Mouse (Mus musculus) layer of hippocampus, adult 9-10 months (tissue): ENCODE data around the gene Cfap65.

ENCODE experiments used
- DNase-seq: peaks from one replicate; pipeline ENCODE4 v3.0.0; 2022; ENCODE audit warnings: low spot score

Cfap65 gene

DNA sequence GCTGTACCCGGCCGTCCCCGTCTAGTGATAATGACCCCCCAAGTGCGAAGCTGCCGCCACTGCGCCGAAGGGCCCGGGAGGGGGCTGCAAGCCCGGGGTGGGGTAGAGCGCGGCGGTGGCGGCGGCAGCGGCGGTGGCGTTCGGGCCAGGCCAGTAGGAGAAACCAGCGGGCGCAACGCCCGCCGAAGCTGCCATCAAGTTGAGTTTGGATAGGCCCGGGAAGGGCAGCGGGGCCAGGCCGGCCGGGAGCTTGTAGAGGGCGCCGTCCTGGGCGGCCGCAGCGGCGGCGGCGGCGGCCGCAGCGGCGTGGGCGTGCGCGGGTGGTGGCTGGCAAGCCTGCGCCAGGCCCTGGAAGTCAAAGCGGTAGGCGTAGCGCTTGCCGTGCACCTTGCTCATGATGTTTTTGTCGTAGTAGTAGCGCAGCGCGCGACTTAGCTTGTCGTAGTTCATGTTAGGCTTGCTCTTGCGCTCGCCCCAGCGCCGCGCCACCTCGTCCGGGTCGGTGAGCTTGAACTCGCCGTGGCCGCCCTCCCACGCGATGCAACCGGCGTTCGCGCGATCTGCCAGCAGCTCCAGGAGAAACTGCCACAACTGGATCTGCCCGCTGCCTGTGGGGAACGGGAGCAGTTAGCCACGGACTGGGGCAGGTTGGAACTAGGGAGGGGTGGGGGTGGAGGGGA, 53.2 kb downstream of the Cfap65 start:
- DNase-seq: no peak

DNA sequence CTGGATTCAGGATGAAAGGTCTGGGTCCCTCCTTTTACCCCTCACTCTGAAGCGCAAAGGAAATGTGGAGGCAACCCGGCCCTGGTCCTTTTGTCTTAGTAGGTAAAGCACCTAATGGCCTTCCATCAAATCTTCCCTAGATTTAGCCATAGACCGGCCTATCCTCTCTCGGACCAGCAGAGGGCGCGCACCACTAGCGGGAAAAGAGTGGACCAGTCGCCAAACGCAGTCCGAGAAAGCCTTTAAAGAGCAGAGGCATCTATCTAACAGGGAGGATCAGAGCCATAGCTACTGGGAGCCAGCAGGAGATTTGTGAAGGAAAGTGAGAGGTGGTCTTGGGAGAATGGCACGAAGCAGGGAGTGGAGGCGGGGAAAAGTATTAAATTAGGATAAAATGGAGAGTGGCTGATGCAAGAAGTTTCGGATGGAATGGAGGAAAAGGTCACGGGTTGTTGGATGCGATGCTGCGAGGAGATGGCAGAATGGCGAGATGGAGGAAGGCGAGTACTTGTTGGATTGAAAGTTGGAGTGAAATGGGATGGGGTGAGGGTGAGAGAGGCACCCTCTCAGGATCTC, 54.5 kb downstream of the Cfap65 start:
- DNase-seq: no peak

DNA sequence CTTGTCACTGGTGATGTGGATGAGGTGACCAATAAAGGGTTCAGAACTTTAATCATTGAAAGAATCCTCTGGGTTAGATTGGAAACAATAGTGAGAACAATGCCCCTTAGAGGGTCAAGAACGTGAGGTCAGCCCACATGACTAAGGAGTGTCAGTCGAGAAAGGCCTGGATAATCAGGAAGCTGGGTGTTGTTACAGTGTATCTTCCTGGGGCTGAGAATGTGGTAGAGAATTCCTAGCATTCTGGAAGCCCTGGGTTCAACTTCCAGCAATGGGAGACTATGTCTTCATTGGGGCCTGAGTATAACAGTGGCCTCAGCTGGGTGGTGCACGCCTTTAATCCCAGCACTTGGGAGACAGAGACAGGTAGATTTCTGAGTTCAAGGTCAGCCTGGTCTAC, 58.2 kb downstream of the Cfap65 start:
- no peak for DNase-seq

DNA sequence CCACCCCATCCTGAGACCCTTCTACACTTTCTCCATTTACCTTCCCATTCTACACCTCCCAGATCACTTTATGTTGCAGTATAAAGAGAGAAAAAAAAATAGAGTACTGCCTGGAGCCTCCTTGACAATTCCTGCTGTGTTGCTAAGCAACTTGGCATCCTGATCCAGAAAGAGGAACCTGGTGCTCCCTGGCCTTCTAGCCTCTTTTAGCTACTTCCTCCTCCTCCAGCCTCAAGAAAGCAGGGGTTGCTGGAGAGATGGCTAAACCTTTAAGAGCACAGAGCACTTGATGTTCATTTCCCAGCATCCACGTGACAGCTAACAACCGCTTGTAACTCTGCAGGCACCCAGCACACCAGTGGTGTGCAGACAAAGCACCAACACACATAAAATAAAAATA, 63.2 kb downstream of the Cfap65 start:
- no peak for DNase-seq

DNA sequence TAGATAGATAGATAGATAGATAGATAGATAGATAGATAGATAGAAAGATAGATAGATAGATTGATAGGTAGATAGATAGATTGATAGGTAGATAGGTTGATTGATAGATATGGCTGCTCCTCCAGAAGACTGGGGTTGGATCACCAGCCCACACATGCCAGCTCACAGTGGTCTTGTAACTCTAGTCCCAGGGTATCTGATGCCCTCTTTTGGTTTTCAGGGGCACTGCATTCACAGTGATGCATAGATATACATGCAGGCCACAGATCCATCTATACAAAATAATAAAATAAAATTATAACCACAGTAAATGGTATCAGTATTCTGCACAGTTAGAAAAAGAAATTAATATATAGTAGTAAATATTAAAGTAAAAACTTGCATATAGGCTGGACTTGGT, 73.6 kb downstream of the Cfap65 start:
- DNase-seq: no peak

DNA sequence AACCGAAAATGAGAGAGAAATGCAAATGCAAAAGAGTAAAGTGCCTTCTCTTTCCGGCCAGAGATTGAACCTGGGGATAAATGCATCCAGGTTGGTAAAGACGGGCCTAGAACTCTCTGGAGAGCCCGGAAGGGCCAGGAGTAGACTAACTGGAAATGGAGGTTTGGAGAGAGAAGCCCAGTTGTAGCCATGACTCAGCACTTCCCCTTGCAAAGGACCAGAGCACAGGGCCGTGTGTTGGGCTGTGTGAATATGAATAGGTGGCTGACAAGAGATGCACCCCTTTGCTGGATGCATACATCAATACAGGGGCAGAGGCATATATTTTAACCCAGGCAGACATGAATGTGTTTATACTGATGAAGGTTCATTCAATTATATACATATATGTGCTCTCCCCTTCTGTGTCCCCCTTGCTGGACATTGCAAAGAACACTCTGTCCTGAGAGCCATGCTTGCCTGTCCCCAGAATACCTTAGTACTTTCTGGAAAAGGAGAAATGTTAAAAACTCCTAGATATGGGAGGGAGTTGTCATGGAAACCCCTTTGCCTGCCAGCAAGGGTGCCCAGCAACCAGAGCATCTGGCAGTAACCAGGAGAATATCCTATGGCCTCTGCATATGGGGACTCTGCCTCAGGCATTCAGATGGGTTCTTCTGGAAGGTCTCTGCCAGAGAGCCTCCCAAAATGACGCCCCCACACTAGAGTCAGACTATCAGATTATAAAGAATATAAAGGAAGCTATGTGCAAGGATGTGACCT, 76.0 kb downstream of the Cfap65 start:
- DNase-seq: no peak

DNA sequence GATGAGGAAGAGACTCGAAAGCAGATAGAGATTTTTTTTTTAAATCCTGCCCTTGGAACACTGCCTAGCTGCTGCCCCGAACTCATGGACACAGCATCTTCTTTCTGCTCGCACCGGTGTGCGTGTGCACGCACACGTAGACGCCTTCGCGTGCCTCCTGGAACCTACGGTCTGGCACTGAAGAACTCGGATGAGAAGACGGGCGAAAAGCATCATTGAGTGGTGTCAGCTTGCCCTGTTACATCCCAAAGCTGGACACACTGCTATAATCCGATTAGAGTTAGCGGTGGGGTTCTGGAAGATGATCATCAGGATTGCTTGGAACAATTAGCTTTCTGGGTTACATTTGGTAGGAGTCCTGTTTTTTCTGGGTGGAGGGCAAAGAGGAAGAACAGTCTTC, 76.6 kb downstream of the Cfap65 start:
- DNase-seq: no peak

DNA sequence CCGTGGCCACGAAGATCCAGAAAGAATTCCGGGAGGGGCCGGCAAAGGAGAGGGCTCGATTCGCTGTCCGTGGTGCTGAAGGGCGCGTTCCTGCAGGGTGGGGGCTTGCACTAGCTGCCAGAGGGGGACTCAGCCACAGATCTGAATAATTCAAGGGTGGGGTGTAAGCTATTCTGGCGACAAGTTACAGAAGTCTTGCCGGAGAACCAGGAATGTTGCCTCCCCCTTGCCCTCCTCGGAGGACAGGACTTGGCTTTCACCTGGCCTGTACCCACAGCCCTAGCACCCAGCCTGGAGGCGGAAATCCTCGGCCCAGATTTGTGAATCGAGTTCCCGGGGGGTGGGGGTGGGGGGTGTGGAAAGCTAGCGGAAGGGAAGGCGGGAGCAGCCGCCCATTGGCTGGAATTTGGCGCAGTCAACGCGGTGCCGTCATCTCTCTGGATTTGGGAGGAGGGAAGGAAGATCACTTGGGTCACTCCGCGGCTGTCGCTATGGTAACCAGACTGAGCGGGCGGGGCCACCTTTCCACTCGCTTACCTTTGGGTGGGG, 77.2 kb downstream of the Cfap65 start:
- no peak for DNase-seq

DNA sequence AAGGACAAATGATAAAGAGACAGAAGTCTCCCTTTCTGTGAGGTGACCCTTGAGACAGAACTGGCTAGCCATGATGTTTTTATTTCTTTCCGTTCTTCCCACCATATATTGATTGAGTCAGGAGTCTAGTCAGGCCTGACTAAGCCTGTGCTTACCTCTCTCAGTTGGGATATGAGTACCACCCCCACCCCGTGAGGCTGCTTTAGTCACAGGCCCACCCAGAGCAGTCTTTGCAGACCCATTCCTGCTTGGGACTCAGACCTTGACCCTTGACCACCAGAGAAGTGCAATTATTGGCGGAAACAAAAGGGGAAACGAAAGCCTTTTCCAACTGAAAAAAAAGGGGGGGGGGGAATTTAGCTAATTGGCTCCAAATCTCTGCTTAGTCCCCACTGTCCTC, 77.7 kb downstream of the Cfap65 start:
- DNase-seq: no peak

DNA sequence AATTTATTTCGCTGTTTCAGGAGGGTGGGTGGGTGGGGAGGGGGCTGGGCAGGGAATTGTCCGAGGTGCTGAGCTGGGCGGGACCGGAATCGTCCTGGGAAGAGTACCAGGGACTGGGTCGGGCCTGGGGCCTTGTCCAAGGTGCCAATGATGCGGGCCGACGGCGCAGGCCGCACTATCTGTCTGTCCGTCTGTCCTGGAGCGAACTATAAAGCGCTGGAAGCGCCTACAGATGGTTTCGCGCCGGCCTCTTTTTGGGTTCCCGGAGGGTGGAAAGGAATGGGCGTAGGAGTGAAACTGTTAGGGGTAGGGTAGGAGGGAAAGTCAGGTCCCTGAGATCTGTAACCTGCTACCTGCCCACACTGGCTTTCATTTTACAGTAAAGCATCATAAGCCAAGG, 78.2 kb downstream of the Cfap65 start:
- no peak for DNase-seq

DNA sequence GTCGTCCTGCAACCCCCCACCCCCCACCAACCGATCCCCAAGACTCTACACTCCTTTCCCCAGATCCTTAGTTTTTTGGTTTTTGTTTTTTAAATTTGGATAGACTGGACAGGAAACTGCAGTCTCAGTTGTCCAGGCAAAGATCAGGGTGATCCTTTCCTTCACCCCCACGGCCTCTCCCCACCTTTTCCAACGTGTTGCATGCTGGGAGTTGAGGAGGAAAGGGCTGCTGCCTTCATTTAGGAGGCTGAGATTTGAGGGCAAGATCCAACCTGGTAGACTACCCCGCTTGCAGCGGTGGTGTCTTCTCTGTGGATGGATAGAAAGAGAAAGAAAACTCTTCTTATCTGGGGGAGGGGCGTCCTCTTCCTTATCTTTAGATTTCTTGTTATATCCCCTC, 78.6 kb downstream of the Cfap65 start:
- no peak for DNase-seq

DNA sequence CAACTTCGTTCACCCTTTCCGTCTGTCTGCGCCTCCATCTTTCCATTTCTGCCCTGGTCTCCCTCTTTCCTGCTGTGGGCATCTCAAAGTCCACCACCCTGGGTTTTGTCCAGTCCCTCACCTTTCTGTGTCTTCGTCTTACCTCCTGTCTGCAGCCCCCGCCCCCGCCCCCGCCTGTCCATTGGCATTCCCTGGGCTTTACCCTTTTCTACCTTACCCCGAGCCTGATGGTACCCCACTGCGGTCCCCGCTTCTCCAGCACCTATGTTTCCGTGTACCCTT, 79.0 kb downstream of the Cfap65 start:
- DNase-seq: no peak

DNA sequence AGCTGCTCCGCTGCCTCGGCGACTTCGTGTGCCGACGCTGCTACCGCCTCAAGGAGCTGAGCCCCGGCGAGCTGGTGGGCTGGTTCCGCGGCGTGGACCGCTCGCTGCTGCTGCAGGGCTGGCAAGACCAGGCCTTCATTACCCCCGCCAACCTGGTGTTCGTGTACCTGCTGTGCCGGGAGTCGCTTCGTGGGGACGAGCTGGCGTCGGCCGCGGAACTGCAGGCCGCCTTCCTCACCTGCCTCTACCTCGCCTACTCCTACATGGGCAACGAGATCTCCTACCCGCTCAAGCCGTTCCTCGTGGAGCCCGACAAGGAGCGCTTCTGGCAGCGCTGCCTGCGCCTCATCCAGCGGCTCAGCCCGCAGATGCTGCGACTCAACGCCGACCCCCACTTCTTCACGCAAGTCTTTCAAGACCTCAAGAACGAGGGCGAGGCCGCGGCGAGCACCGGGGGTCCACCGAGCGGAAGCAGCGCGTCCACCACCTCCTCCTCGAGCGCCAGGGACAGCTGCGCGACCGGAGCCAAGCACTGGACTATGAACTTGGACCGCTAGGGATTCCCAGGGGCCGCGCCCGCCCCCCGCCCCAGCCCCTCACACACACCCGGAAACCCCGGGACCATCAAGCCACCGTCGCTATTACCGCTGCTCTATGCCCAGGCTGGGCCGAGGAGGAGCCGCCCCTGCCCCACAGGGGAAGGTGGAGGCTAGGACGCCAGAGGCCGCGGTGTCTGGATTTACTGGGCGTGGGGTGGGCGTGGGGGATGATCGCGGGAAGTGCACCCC, 79.6 kb downstream of the Cfap65 start:
- no peak for DNase-seq

DNA sequence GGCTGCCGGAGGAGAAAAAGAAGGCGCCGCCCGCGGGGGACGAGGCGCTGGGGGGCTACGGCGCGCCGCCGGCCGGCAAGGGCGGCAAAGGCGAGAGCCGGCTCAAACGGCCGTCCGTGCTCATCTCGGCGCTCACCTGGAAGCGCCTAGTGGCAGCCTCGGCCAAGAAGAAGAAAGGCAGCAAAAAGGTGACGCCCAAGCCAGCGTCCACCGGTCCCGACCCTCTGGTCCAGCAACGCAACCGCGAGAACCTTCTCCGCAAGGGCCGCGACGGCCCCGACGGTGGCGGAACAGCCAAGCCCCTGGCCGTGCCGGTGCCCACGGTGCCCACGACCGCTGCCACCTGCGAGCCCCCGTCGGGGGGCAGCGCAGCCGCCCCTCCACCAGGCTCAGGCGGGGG, 80.2 kb downstream of the Cfap65 start:
- DNase-seq: no peak

DNA sequence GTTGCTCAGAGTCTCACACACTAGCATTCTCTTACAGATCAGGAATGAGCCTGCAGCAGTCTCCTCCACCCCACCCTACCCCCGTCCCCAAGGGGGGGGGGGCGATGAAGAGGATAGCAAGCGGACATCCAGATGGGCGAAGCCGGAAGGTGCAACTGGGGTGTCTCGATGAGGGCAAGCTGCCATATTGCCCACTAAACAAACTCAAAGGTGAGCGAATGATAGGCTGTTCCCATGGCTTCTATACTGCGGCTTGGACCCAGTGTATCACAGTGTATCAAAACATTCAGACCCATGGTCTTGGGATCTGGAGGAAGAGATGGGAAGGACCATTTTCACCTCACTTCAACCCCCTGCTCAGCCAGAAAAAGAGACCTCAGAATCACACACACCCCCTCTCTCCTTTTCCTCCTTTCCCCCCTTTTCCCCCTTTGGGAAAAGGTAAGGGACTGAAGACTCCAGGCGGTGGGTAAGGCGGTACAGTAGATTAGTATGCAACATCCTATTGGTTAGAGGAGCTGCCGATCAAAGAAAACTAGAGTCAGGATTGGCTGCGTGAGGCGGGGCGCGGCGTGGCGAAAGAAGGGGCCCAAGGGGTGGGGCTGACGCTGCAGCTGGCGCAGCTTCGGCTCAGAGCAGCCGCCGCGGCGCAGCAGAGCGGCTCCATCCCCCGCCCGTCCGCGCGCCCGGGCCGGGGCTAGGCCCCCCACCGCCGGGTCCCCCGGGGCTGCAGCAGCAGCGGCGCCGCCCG, 80.9 kb downstream of the Cfap65 start, which contains the start of gene Cdk5r2:
Cdk5r2 (plus strand) TSS at position 629 of the 751 bp plus-strand sequence.
- DNase-seq: peak; percentile 96
